Mouse (Mus musculus): ENCODE results near the gene Dnah3. TPM values are rescaled to one million over a fixed set of nuclear protein-coding genes. Genes with fewer than 3 reads are reported as not detected.

The Dnah3 gene
- total RNA-seq, 2 experiments from 2014 or later: 0.07 to 0.46 TPM

- DNase-seq: no peak
Observed at GRCm38 (mm10) chr7:120054016-120054415, 41.1 kb downstream of the Dnah3 start.

GRCm38 (mm10) chr7:120050447-120050846 is 44.6 kb downstream of the Dnah3 start:
- no peak for DNase-seq

- no peak for DNase-seq
Observed at GRCm38 (mm10) chr7:120043990-120044389, 51.1 kb downstream of the Dnah3 start.

GRCm38 (mm10) chr7:120036422-120036821 is 58.7 kb downstream of the Dnah3 start:
- DNase-seq: peak; percentile 5 to 9

GRCm38 (mm10) chr7:120034996-120035395 is 60.1 kb downstream of the Dnah3 start:
- DNase-seq: no peak

- DNase-seq: no peak
Observed at GRCm38 (mm10) chr7:120034566-120034965, 60.5 kb downstream of the Dnah3 start.

GRCm38 (mm10) chr7:120028669-120029068 is 66.4 kb downstream of the Dnah3 start:
- no peak for DNase-seq

GRCm38 (mm10) chr7:119997066-119997465 is 98.0 kb downstream of the Dnah3 start:
- no peak for DNase-seq

- peak; percentile 10 to 41 for DNase-seq
Observed at GRCm38 (mm10) chr7:119985279-119985912, 109.7 kb downstream of the Dnah3 start.

- DNase-seq: no peak
Observed at GRCm38 (mm10) chr7:119980170-119980569, 114.9 kb downstream of the Dnah3 start.

GRCm38 (mm10) chr7:119978576-119978975 is 116.5 kb downstream of the Dnah3 start:
- no peak for DNase-seq

GRCm38 (mm10) chr7:119977574-119977973 is 117.5 kb downstream of the Dnah3 start:
- no peak for DNase-seq

- DNase-seq: no peak
Observed at GRCm38 (mm10) chr7:119976256-119976655, 118.8 kb downstream of the Dnah3 start.

GRCm38 (mm10) chr7:119974214-119974613 is 120.9 kb downstream of the Dnah3 start:
- no peak for DNase-seq

- no peak for DNase-seq
Observed at GRCm38 (mm10) chr7:119969320-119969719, 125.8 kb downstream of the Dnah3 start.

GRCm38 (mm10) chr7:119965651-119966395 is 129.3 kb downstream of the Dnah3 start:
- DNase-seq: no peak

GRCm38 (mm10) chr7:119965205-119965604 is 129.9 kb downstream of the Dnah3 start:
- DNase-seq: no peak

GRCm38 (mm10) chr7:119961107-119961506 is 134.0 kb downstream of the Dnah3 start:
- DNase-seq: no peak

GRCm38 (mm10) chr7:119960546-119960945 is 134.5 kb downstream of the Dnah3 start:
- DNase-seq: no peak

GRCm38 (mm10) chr7:119960006-119960405 is 135.1 kb downstream of the Dnah3 start:
- no peak for DNase-seq

GRCm38 (mm10) chr7:119959491-119959890 is 135.6 kb downstream of the Dnah3 start:
- no peak for DNase-seq

- DNase-seq: no peak
Observed at GRCm38 (mm10) chr7:119959091-119959490, 136.0 kb downstream of the Dnah3 start.

GRCm38 (mm10) chr7:119957421-119957820 is 137.7 kb downstream of the Dnah3 start:
- DNase-seq: no peak

GRCm38 (mm10) chr7:119954047-119954446 is 141.0 kb downstream of the Dnah3 start:
- no peak for DNase-seq
